Mouse (Mus musculus) bone marrow, adult 2 months (tissue): Measurements from ENCODE around the gene Eloa. TPM values are rescaled to one million over a fixed set of nuclear protein-coding genes. Genes with fewer than 3 reads are reported as not detected.

ENCODE experiments used
- H3K27ac ChIP-seq: fragments of 200-500 bp; 2 replicates; pipeline ENCODE4 v1.5.1; 2012; ENCODE audit warnings: low read depth, mild to moderate bottlenecking, control low read depth, inconsistent platforms, low read length; ENCODE audit not compliant: control insufficient read depth, poor library complexity, insufficient read depth
- H3K4me1 ChIP-seq: fragments of 200-500 bp; 2 replicates; pipeline ENCODE4 v1.6.1; 2011; ENCODE audit warnings: low read length; ENCODE audit not compliant: control insufficient read depth, insufficient read depth
- H3K4me3 ChIP-seq: fragments of 200-500 bp; replicated peaks from 2 replicates; pipeline ENCODE3; 2011; ENCODE audit warnings: mild to moderate bottlenecking, low read depth, low read length, control low read depth; ENCODE audit not compliant: control insufficient read depth
- CTCF ChIP-seq: fragments of 200-500 bp; IDR thresholded peaks from 2 replicates; pipeline ENCODE4 v1.5.1; 2011; ENCODE audit warnings: low read length, control low read depth; ENCODE audit not compliant: control insufficient read depth, insufficient read depth
- POLR2A ChIP-seq: fragments of 200-500 bp; IDR thresholded peaks from 2 replicates; pipeline ENCODE4 v1.6.1; 2011; ENCODE audit warnings: low read depth, mild to moderate bottlenecking, control low read depth, low read length, borderline replicate concordance; ENCODE audit not compliant: control insufficient read depth
- WGBS: fragments of 180-500 bp; shearing (Covaris S2); methylation state at CpG from one replicate; pipeline ENCODE4 v1.1.7; 2018; 5-methylcytosine and 5-hydroxymethylcytosine counted together
- polyA plus RNA-seq: library from polyadenylated mRNA; stranded (reverse); fragments of >200 nt; gene quantifications from 2 replicates; pipeline ENCODE4 v1.2.4, GENCODE M21; 2011; ENCODE audit warnings: low replicate concordance; ENCODE audit not compliant: missing spikeins, insufficient read depth, insufficient read length

Eloa gene
- polyA plus RNA-seq, 1 experiment = 22.9 TPM

DNA sequence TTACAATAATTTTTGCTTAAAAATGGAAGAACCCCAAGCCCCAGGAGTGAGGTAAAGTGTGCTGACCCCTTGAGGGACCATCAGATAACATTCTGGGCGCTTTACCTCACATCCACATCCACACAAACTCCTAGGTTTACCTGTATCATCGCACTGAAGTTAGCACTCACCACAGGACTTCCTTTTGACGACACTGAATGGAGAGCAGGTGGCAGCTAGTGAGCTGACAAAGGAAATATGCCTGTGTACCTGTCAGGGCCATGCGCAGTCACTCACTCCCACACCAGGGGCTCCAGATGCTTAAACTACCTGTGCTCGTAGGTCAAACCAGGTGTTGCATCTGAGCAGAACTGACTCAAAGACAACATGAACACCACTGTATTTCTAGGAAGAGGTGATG lies 23.5 kb upstream of the Eloa start:
- TF ChIP-seq POLR2A (no peak), CTCF (no peak)
- WGBS = 70% methylated on average over 5 of the region's 5 CpGs
- Histone ChIP-seq H3K27ac (no peak overlapping the region), H3K4me1 (no peaks in the 10 kb centered on the region), H3K4me3 (no peak overlapping the region)

DNA sequence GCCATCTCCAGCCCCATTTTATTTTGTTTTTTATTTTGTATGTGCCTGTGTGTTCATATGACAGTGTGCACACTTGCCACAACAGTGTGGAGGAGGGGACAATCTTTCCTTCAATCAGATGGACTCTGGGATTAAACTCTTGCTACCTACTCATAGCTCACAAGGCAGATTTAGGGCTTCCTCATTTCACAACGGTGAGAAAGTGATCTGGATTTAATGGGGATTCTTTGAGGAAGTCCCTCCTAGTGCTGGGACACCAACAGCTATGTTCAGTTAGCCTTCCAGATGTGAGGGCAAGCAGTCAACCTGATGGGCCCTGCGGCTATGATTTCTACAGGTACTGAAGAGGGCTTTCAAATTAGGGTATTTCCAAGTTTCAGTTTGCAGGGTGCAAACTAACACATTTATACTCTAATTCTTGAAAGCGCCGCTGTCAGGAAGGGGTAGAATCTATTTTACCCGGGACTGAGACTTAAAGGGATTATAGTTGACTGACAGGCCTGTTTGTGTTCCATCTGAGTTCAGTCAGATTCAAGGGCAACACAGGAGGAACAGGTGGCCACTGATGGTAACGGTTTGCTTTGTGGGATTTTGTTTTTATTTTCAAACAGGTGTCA lies 22.3 kb upstream of the Eloa start:
- WGBS = 63% methylated on average over 6 of the region's 6 CpGs
- no peaks in the 10 kb centered on the region for H3K4me1 ChIP-seq

DNA sequence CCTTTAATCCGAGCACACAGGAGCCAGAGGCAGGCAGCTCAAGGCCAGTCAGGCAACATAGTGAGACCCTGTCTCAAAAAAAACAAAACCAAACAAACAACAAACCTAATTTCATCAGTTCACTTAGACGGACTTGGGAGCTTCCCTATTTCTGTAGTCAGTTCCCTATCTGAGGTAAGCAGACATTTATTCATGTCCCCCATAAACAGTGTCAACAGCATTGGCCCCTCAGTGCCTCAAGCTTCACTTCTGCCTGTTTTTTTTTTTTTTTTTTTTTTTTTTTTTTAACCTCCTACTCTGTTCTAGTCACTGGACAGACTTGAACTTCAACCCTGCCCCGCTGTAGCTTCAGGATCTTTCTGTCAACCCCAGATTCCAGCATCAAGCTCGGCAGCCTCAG lies 13.5 kb upstream of the Eloa start:
- Histone ChIP-seq H3K27ac (0 out of 2 replicates have a peak overlapping the region, but pooled peaks have one; percentile 16), H3K4me1 (peaks cover 4% of the 10 kb centered on the region), H3K4me3 (no peak overlapping the region)
- 45% methylated on average over 4 of the region's 4 CpGs for WGBS
- TF ChIP-seq POLR2A (no peak), CTCF (no peak)

More for the DNA sequence above, 22.3 kb upstream of the Eloa start:
- Histone ChIP-seq H3K4me3 (no peak overlapping the region), H3K27ac (no peak overlapping the region)
- TF ChIP-seq POLR2A = no peak
- no peak for TF ChIP-seq CTCF

DNA sequence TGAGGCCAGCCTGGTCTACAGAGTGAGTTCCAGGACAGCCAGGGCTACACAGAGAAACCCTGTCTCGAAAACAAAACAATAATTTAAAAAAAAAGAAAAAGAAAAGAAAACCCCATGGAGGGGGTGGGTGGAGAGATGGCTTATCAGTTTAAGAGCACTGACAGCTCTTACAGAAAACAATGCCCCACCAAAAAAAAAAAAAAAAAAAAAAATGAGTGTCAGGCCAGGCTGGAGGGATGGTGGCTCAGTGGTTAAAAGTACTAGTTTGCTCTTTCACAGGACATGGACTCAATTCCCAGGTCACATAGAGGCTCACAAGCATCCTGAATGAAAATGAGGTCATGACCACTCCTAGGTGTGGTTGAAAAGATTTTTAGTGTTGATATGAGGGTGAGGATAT lies 11.7 kb upstream of the Eloa start:
- H3K27ac ChIP-seq = no peak overlapping the region
- 35% methylated on average over 1 of the region's 1 CpGs for WGBS
- peaks cover 9% of the 10 kb centered on the region for H3K4me1 ChIP-seq
- TF ChIP-seq POLR2A = no peak
- no peak for TF ChIP-seq CTCF
- no peak overlapping the region for H3K4me3 ChIP-seq

DNA sequence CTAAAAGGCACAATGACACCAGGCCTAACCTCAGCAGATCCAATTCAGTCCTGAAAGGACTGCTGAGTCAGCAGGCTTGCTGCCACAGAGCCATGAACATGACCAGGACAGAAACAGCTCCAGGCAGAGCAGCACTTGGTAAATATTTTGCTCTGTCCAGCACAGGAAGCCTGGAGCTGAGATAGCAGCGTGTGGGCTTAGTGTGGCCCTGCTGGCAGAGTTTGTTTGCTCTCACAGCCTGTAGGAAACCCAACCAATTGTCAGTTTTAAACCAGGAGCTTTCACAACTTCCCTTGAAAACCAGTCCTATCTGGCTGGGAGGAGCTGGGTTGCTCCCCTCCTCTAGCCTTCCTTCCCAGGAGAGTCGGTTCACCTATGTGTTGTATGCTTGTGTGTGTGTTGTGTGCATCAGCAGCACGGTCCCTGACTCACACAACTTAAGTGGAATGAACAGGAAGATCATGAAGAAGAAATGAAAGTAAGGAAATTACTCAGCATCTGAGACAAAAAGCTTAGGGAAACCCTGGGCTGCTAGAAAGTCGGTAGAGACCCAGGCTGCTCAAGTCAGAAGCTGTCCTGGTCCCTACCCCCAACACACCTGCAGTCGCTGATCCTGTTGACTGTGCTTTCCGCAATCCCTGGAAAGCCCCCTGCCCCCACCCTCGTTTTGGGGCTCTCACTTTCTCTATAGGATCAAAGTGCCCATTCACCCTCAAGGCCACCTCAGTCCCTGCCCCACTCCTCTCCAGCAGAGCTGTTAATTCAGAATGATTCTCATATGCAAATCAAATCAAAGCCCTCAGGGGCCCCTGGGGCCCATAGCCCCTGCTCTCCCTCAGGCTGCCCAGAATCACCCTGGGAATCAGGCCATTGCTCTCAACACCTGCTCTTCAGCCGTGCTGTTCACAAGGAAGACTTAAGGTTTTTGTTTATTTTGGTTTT lies 9.7 kb upstream of the Eloa start:
- H3K4me1 ChIP-seq = peaks cover 9% of the 10 kb centered on the region
- H3K27ac ChIP-seq = peak overlapping the region; percentile 83
- TF ChIP-seq CTCF (no peak), POLR2A (no peak)
- 3% methylated on average over 8 of the region's 8 CpGs for WGBS
- H3K4me3 ChIP-seq = peak overlapping the region; percentile 4

DNA sequence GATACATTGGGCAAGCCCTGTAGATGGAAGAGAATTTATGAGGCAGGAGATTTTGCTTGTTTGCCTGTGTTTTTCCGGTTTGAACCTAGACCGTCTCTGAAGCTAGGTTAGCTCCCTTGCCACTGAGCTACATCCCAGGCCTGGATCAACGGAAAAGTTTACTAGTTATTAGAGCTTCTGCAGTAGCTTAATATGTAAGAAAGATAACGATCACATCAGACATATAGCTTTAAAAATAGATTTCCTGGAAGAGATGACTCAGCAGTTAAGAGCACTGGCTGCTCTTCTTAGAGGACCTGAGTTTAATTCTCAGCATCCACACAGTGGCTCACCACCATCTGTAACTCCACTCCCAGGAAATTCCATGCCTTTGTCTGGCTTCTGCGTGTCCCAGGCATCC lies 7.1 kb upstream of the Eloa start:
- Histone ChIP-seq H3K4me1 (peaks cover 9% of the 10 kb centered on the region), H3K27ac (peak overlapping the region; percentile 85), H3K4me3 (peak overlapping the region; percentile 56)
- TF ChIP-seq POLR2A (no peak), CTCF (no peak)
- WGBS = 14% methylated on average over 5 of the region's 5 CpGs

DNA sequence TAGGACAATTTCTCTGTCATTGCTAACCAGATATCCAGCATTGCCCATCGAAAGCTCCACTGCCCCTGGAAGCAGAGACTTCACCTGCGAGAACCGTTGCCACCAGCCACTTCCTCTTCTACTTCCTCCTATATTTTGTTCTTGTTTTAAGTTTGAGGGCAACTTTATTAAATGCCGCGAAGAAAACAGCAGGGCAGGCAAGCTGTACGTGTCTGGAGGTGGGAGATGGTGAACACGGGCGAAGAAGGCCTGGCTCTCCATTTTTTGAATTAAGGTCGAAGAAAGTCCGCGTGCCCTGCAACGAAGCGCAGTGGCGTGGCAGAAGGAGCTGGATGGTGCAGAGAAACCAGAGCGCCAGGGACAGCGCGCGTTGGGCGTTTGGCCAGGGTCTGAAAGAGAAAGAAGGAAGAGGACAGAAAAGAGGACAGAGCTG lies 6.6 kb upstream of the Eloa start:
- TF ChIP-seq POLR2A (peak; percentile 44), CTCF (no peak)
- Histone ChIP-seq H3K4me3 (peak overlapping the region; percentile 56), H3K27ac (peak overlapping the region; percentile 85), H3K4me1 (peaks cover 9% of the 10 kb centered on the region)
- 4% methylated on average over 19 of the region's 19 CpGs for WGBS

DNA sequence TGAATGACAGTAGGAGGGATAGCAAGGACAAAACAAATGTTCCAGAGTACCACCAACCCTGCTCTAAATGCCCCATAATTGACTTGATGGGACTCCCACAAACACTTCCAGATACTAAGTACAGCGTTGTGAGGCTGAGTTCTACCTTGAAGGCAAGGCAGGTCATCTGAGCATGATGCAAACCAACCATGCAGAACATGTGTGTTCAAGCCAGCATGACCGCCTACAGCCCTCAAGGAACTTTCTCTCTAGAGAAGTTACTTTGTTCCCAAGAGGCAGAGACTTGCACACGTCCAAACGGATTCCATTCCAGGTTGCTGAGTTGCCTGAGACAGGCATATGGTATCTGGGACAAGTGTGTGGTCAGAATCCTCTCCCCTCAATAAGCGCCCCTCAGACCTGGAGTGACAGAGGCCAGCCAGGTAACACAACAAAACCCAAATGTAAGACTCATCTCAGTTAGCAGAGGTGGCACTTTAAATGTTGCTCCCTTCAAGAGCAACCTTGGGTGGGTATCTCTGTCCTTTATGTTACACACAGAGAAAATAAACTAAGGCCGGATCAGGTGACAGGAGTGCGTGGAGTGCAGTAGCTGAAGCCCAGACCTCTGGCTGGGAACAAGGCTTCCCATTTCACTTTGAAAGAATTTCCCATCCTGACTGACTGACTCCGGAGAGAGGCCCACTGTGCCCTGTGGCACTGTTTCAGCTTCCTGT lies 6.0 kb upstream of the Eloa start:
- WGBS = 51% methylated on average over 8 of the region's 8 CpGs
- no peak for TF ChIP-seq CTCF
- TF ChIP-seq POLR2A = no peak
- Histone ChIP-seq H3K27ac (peak overlapping the region; percentile 85), H3K4me3 (no peak overlapping the region), H3K4me1 (peaks cover 9% of the 10 kb centered on the region)
